Mouse (Mus musculus) hindbrain, embryonic 14.5 days (tissue): ENCODE measurements around the gene Fsd2. TPM values are rescaled to one million over a fixed set of nuclear protein-coding genes. Genes with fewer than 3 reads are reported as not detected.

Experiments used
- ATAC-seq: fragments of 200-750 bp; cut with Nextera tagmentation; 2 replicates; pipeline ENCODE4 v1.8.0; 2017; ENCODE audit warnings: moderate number of reproducible peaks, mild to moderate bottlenecking, moderate TSS enrichment, moderate library complexity; ENCODE audit not compliant: low FRiP score
- DNase-seq: peaks from one replicate; pipeline ENCODE4 v3.0.0-alpha.2; 2015; ENCODE audit warnings: low spot score
- H3K27ac ChIP-seq: fragments of 300-500 bp; sonication (generic); 2 replicates; pipeline ENCODE4 v1.5.1; 2014; ENCODE audit warnings: mild to moderate bottlenecking, moderate library complexity
- H3K27me3 ChIP-seq: fragments of 300-500 bp; sonication (generic); 2 replicates; pipeline ENCODE4 v1.6.1; 2014; ENCODE audit warnings: mild to moderate bottlenecking, low read length, mixed read lengths; ENCODE audit not compliant: control insufficient read depth, insufficient read depth
- H3K36me3 ChIP-seq: fragments of 300-500 bp; sonication (generic); replicated peaks from 2 replicates; pipeline ENCODE4 v1.6.1; 2014; ENCODE audit not compliant: control insufficient read depth, insufficient read depth
- H3K4me1 ChIP-seq: fragments of 300-500 bp; sonication (generic); replicated peaks from 2 replicates; pipeline ENCODE4 v1.6.1; 2014; ENCODE audit warnings: antibody characterized with exemption, low read length, mixed read lengths; ENCODE audit not compliant: control insufficient read depth, insufficient read depth
- H3K4me2 ChIP-seq: fragments of 300-500 bp; sonication (generic); replicated peaks from 2 replicates; pipeline ENCODE4 v1.6.1; 2014; ENCODE audit warnings: mild to moderate bottlenecking, moderate library complexity
- H3K4me3 ChIP-seq: fragments of 300-500 bp; sonication (generic); replicated peaks from 2 replicates; pipeline ENCODE4 v1.5.1; 2014; ENCODE audit warnings: mild to moderate bottlenecking, low read length
- H3K9ac ChIP-seq: fragments of 300-500 bp; sonication (generic); 2 replicates; pipeline ENCODE4 v1.6.1; 2014
- H3K9me3 ChIP-seq: fragments of 300-500 bp; sonication (generic); 2 replicates; pipeline ENCODE4 v1.6.1; 2016; ENCODE audit warnings: low read length; ENCODE audit not compliant: control insufficient read depth
- WGBS: fragments of 180-500 bp; shearing (Covaris S2); extraction: QIAGEN DNeasy Blood & Tissue Kit; methylation state at CpG from one replicate; pipeline ENCODE4 v1.1.7; 2014; 5-methylcytosine and 5-hydroxymethylcytosine counted together
- polyA plus RNA-seq: library from polyadenylated mRNA; unstranded; fragments of >200 nt; fragmentation: Nextera tagmentation; extraction: Ambion mirVana; gene quantifications from 2 replicates; pipeline ENCODE4 v1.2.1, GENCODE M21; 2014

Fsd2 gene
- polyA plus RNA-seq, 1 experiment from 2014 or later: 0.21 TPM

GRCm38 (mm10) chr7:81596086-81596485, 29.3 kb upstream of the Fsd2 start:
- H3K27ac ChIP-seq: no peak overlapping the region
- H3K4me1 ChIP-seq: no peaks in the 10 kb centered on the region
- H3K9me3 ChIP-seq: no peaks in the 10 kb centered on the region
- H3K4me3 ChIP-seq: no peak overlapping the region
- ATAC-seq (no peak), DNase-seq (no peak)
- no peak overlapping the region for H3K4me2 ChIP-seq
- H3K27me3 ChIP-seq: no peaks in the 10 kb centered on the region
- WGBS: 87% methylated on average over 6 of the region's 6 CpGs
- no peak overlapping the region for H3K9ac ChIP-seq
- peaks cover 77% of the 10 kb centered on the region for H3K36me3 ChIP-seq

- Histone ChIP-seq H3K27me3 (no peaks in the 10 kb centered on the region), H3K27ac (no peak overlapping the region), H3K4me2 (no peak overlapping the region), H3K4me1 (no peaks in the 10 kb centered on the region), H3K9ac (no peak overlapping the region), H3K4me3 (no peak overlapping the region), H3K36me3 (peaks cover 88% of the 10 kb centered on the region), H3K9me3 (no peaks in the 10 kb centered on the region)
- DNase-seq: no peak
- ATAC-seq: no peak
- 89% methylated on average over 5 of the region's 5 CpGs for WGBS
Measured at GRCm38 (mm10) chr7:81595056-81595455, 28.3 kb upstream of the Fsd2 start.

- Histone ChIP-seq H3K9ac (no peak overlapping the region), H3K9me3 (no peaks in the 10 kb centered on the region), H3K27me3 (no peaks in the 10 kb centered on the region), H3K4me1 (no peaks in the 10 kb centered on the region), H3K4me2 (no peak overlapping the region), H3K4me3 (no peak overlapping the region), H3K27ac (no peak overlapping the region), H3K36me3 (peaks cover 90% of the 10 kb centered on the region)
- DNase-seq (no peak), ATAC-seq (no peak)
- 95% methylated on average over 8 of the region's 8 CpGs for WGBS
Measured at GRCm38 (mm10) chr7:81593387-81593786, 26.6 kb upstream of the Fsd2 start.

- Histone ChIP-seq H3K36me3 (peaks cover 85% of the 10 kb centered on the region), H3K4me1 (no peaks in the 10 kb centered on the region), H3K4me3 (no peak overlapping the region), H3K9me3 (no peaks in the 10 kb centered on the region), H3K9ac (no peak overlapping the region), H3K27me3 (no peaks in the 10 kb centered on the region), H3K27ac (no peak overlapping the region), H3K4me2 (no peak overlapping the region)
- DNase-seq (no peak), ATAC-seq (no peak)
- WGBS: 94% methylated on average over 9 of the region's 9 CpGs
Measured at GRCm38 (mm10) chr7:81592686-81593085, 25.9 kb upstream of the Fsd2 start.

GRCm38 (mm10) chr7:81587238-81587637, 20.5 kb upstream of the Fsd2 start:
- no peak for DNase-seq
- Histone ChIP-seq H3K9me3 (no peaks in the 10 kb centered on the region), H3K9ac (no peak overlapping the region), H3K4me2 (no peak overlapping the region), H3K36me3 (peaks cover 66% of the 10 kb centered on the region), H3K27me3 (no peaks in the 10 kb centered on the region), H3K4me1 (no peaks in the 10 kb centered on the region), H3K27ac (no peak overlapping the region), H3K4me3 (no peak overlapping the region)
- 87% methylated on average over 4 of the region's 4 CpGs for WGBS
- ATAC-seq: no peak

GRCm38 (mm10) chr7:81585326-81585725, 18.6 kb upstream of the Fsd2 start:
- no peaks in the 10 kb centered on the region for H3K4me1 ChIP-seq
- H3K36me3 ChIP-seq: peaks cover 47% of the 10 kb centered on the region
- no peak overlapping the region for H3K9ac ChIP-seq
- 91% methylated on average over 7 of the region's 7 CpGs for WGBS
- no peaks in the 10 kb centered on the region for H3K27me3 ChIP-seq
- DNase-seq (no peak), ATAC-seq (no peak)
- no peaks in the 10 kb centered on the region for H3K9me3 ChIP-seq
- no peak overlapping the region for H3K4me2 ChIP-seq
- H3K4me3 ChIP-seq: no peak overlapping the region
- no peak overlapping the region for H3K27ac ChIP-seq

- H3K27ac ChIP-seq: no peak overlapping the region
- WGBS: 67% methylated on average over 3 of the region's 3 CpGs
- no peak for DNase-seq
- H3K4me1 ChIP-seq: no peaks in the 10 kb centered on the region
- peaks cover 50% of the 10 kb centered on the region for H3K36me3 ChIP-seq
- H3K27me3 ChIP-seq: no peaks in the 10 kb centered on the region
- H3K9me3 ChIP-seq: no peaks in the 10 kb centered on the region
- H3K4me2 ChIP-seq: no peak overlapping the region
- H3K4me3 ChIP-seq: no peak overlapping the region
- no peak overlapping the region for H3K9ac ChIP-seq
- no peak for ATAC-seq
Measured at GRCm38 (mm10) chr7:81583512-81583911, 16.8 kb upstream of the Fsd2 start.

GRCm38 (mm10) chr7:81579312-81579711, 12.6 kb upstream of the Fsd2 start:
- H3K4me2 ChIP-seq: no peak overlapping the region
- no peaks in the 10 kb centered on the region for H3K9me3 ChIP-seq
- 99% methylated on average over 5 of the region's 5 CpGs for WGBS
- ATAC-seq (no peak), DNase-seq (no peak)
- no peaks in the 10 kb centered on the region for H3K27me3 ChIP-seq
- H3K27ac ChIP-seq: no peak overlapping the region
- no peak overlapping the region for H3K9ac ChIP-seq
- no peak overlapping the region for H3K4me3 ChIP-seq
- H3K4me1 ChIP-seq: no peaks in the 10 kb centered on the region
- peaks cover 39% of the 10 kb centered on the region for H3K36me3 ChIP-seq

GRCm38 (mm10) chr7:81578413-81578812, 11.7 kb upstream of the Fsd2 start:
- Histone ChIP-seq H3K27me3 (no peaks in the 10 kb centered on the region), H3K27ac (no peak overlapping the region), H3K9ac (no peak overlapping the region), H3K4me2 (no peak overlapping the region), H3K4me3 (no peak overlapping the region), H3K4me1 (peaks cover 1% of the 10 kb centered on the region), H3K9me3 (no peaks in the 10 kb centered on the region), H3K36me3 (peaks cover 39% of the 10 kb centered on the region)
- WGBS: 94% methylated on average over 7 of the region's 7 CpGs
- ATAC-seq (no peak), DNase-seq (no peak)

GRCm38 (mm10) chr7:81577872-81578271, 11.1 kb upstream of the Fsd2 start:
- no peak overlapping the region for H3K4me2 ChIP-seq
- H3K27ac ChIP-seq: no peak overlapping the region
- no peaks in the 10 kb centered on the region for H3K9me3 ChIP-seq
- peaks cover 39% of the 10 kb centered on the region for H3K36me3 ChIP-seq
- H3K9ac ChIP-seq: no peak overlapping the region
- peaks cover 6% of the 10 kb centered on the region for H3K4me1 ChIP-seq
- no peaks in the 10 kb centered on the region for H3K27me3 ChIP-seq
- H3K4me3 ChIP-seq: no peak overlapping the region
- ATAC-seq (no peak), DNase-seq (no peak)
- 98% methylated on average over 3 of the region's 3 CpGs for WGBS
